Mouse (Mus musculus) kidney, adult 2 months (tissue): ENCODE results near the gene Cx3cr1. TPM values are rescaled to one million over a fixed set of nuclear protein-coding genes. Genes with fewer than 3 reads are reported as not detected.

Experiments used
- DNase-seq: peaks from one replicate; pipeline ENCODE4 v3.0.0; 2021
- H3K27ac ChIP-seq: fragments of 200-500 bp; 2 replicates; pipeline ENCODE4 v1.5.1; 2012; ENCODE audit warnings: low read depth, low read length, control low read depth, inconsistent platforms; ENCODE audit not compliant: insufficient read depth
- H3K27me3 ChIP-seq: fragments of 200-500 bp; replicated peaks from 2 replicates; pipeline ENCODE4 v1.6.1; 2012; ENCODE audit warnings: mild to moderate bottlenecking, moderate library complexity, low read length, inconsistent platforms; ENCODE audit not compliant: control insufficient read depth, insufficient read depth
- H3K36me3 ChIP-seq: fragments of 200-500 bp; 2 replicates; pipeline ENCODE4 v1.6.1; 2012; ENCODE audit warnings: mild to moderate bottlenecking, moderate library complexity, low read length, inconsistent platforms; ENCODE audit not compliant: control insufficient read depth, insufficient read depth
- H3K4me1 ChIP-seq: fragments of 200-500 bp; 2 replicates; pipeline ENCODE4 v1.6.1; 2011; ENCODE audit warnings: low read length; ENCODE audit not compliant: control insufficient read depth, insufficient read depth
- H3K4me3 ChIP-seq: fragments of 200-500 bp; 2 replicates; pipeline ENCODE4 v1.5.1; 2011; ENCODE audit warnings: mild to moderate bottlenecking, low read depth, low read length, control low read depth; ENCODE audit not compliant: insufficient read depth
- CTCF ChIP-seq: fragments of 200-500 bp; conservative IDR thresholded peaks from 2 replicates; pipeline ENCODE4 v1.5.1; 2011; ENCODE audit warnings: low read depth, mild to moderate bottlenecking, control low read depth, low read length, moderate library complexity, mixed read lengths; ENCODE audit not compliant: insufficient read depth, insufficient read length
- POLR2A ChIP-seq: fragments of 200-500 bp; IDR thresholded peaks from one replicate; pipeline ENCODE4 v1.6.1; 2011; ENCODE audit warnings: low read depth, low read length, control low read depth
- WGBS: fragments of 180-500 bp; shearing (Covaris S2); methylation state at CpG from one replicate; pipeline ENCODE4 v1.1.7; 2018; 5-methylcytosine and 5-hydroxymethylcytosine counted together
- polyA plus RNA-seq: library from polyadenylated mRNA; depleted of rRNA; stranded (reverse); fragments of >200 nt; gene quantifications from 2 replicates; pipeline ENCODE4 v1.2.3, GENCODE M21; 2012

The Cx3cr1 gene
- polyA plus RNA-seq, 1 experiment, result 6.1 TPM

- Histone ChIP-seq H3K27ac (no peak overlapping the region), H3K4me1 (no peaks in the 10 kb centered on the region), H3K36me3 (no peaks in the 10 kb centered on the region), H3K4me3 (no peak overlapping the region), H3K27me3 (no peaks in the 10 kb centered on the region)
- TF ChIP-seq POLR2A, result no peak
- no peak for TF ChIP-seq CTCF
- DNase-seq, result no peak
- 84% methylated on average over 13 of the region's 13 CpGs for WGBS
Observed at GRCm38 (mm10) chr9:120093701-120094100, 24.0 kb upstream of the Cx3cr1 start.

DNA sequence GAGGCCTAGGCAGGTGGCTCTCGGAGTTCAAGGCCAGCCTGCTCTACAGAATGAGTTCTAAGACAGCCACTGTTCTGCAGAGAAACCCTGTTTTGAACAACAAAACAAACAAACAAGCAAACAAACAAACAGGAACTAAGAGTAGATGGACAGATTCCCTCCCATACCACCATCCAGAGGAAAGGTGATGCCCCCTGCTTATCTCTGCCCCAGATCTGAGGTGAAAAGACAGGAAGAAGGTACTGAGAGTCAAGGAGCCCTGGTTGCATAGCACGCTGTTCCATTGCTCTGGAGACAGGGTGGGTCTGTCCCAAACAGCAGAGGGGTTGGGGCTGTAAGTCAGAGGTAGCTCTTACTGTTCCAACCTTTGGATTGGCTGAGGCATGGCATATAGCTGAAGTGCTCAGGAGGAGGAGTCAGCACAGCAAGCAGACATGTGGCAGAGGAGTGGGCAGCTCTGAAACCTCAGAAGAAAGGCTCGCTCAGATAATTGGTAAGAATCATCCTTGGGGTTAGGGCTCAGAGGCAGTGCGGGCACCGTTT, 22.1 kb upstream of the Cx3cr1 start, which contains the start of gene Ccr8:
Gene Ccr8, plus strand, starts transcription at position 419 of the 543 bp plus-strand sequence.
- no peak for DNase-seq
- Histone ChIP-seq H3K4me3 (no peak within 1 kb of the TSS), H3K36me3 (no peaks in the 10 kb centered on the region), H3K27ac (no peak within 1 kb of the TSS), H3K4me1 (no peaks in the 10 kb centered on the region), H3K27me3 (no peaks in the 10 kb centered on the region)
- 75% methylated on average over 5 of the region's 5 CpGs for WGBS
- TF ChIP-seq POLR2A (no peak), CTCF (no peak)

GRCm38 (mm10) chr9:120091086-120091485, 21.4 kb upstream of the Cx3cr1 start:
- Histone ChIP-seq H3K4me3 (no peak overlapping the region), H3K27ac (no peak overlapping the region), H3K27me3 (no peaks in the 10 kb centered on the region), H3K4me1 (no peaks in the 10 kb centered on the region), H3K36me3 (no peaks in the 10 kb centered on the region)
- no peak for DNase-seq
- WGBS, result 82% methylated on average over 10 of the region's 10 CpGs
- TF ChIP-seq CTCF, result no peak
- no peak for TF ChIP-seq POLR2A

DNA sequence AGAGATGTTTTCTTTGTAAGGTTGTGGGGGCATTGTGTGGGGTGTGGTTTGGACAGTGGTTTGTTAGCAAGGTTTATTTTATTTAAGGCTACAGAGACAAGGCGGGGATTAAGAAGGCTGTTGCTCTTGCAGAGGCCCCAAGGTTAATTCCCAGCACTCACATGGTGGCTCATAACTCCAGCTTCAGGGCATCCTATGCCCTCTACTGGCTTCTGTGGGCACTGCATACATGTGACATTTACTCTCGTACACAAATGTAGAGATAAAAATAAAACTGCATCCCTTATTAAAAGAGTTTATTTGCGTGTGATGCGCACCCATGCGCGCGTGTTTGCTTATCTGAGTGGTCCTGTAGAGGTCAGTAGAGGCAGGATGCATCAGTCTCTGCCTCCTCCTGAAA, 19.4 kb upstream of the Cx3cr1 start:
- TF ChIP-seq CTCF (no peak), POLR2A (no peak)
- WGBS, result 87% methylated on average over 7 of the region's 7 CpGs
- no peak for DNase-seq

DNA sequence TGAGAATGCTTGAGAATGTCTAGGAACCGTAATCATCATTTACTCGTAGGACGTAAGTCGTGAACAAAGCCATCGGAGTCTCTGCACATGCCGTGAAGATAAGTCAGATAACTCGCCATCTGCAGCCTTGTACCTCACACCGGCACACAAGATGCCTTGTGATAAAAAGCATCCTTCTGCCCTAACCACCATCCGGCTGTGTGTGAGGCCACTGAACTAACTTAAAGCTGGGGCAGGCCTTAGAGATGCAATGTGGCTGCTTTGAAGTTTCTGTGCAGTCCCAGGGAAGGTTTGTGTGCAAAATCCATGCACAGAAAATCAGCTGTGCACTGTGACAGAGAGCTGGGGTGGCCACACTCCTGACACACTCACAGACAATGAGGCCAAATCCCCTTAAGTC, 14.7 kb upstream of the Cx3cr1 start:
- Histone ChIP-seq H3K36me3 (no peaks in the 10 kb centered on the region), H3K4me3 (no peak overlapping the region), H3K27me3 (no peaks in the 10 kb centered on the region), H3K27ac (no peak overlapping the region), H3K4me1 (no peaks in the 10 kb centered on the region)
- WGBS, result 91% methylated on average over 9 of the region's 9 CpGs
- TF ChIP-seq POLR2A (no peak), CTCF (no peak)
- no peak for DNase-seq

More for the DNA sequence above, 19.4 kb upstream of the Cx3cr1 start:
- Histone ChIP-seq H3K4me3 (no peak overlapping the region), H3K4me1 (no peaks in the 10 kb centered on the region), H3K27me3 (no peaks in the 10 kb centered on the region), H3K27ac (no peak overlapping the region), H3K36me3 (no peaks in the 10 kb centered on the region)

DNA sequence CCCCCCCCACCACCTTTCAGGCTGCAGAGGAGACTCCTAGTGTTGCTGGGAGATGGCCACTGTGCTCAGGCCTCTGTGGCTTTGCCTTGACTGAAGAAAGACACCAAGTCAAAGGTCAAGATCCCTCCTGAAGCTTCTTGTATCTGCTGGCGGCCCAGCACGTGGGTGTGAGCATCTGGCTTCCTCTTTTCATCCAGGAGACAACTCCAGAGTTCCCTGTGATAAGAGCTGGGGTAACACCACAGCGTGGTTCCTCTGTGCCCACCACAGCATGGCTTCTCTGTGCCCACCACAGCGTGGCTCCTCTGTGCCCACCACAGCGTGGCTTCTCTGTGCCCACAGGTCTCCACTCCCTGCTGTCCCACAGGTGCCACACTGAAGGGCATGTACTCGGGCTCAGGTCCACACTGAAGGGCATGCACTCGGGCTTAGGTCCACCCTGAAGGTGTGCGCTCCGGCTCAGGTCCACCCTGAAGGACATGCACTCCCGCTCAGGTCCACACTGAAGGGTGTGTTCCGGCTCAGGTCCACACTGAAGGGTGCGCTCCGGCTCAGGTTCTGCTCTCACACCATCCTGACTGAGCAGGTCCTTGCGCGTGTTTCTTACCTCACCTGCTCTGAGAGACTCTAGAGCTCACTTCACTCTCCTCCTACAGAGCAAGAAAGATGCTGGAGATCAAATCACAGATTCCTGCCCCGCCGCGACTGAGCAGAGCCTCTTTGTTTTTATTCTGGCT, 13.6 kb upstream of the Cx3cr1 start:
- Histone ChIP-seq H3K4me3 (no peak overlapping the region), H3K36me3 (no peaks in the 10 kb centered on the region), H3K4me1 (no peaks in the 10 kb centered on the region), H3K27ac (no peak overlapping the region), H3K27me3 (no peaks in the 10 kb centered on the region)
- no peak for DNase-seq
- TF ChIP-seq POLR2A, result no peak
- TF ChIP-seq CTCF, result no peak
- WGBS, result 77% methylated on average over 18 of the region's 18 CpGs

GRCm38 (mm10) chr9:120082691-120083090, 13.0 kb upstream of the Cx3cr1 start:
- H3K27ac ChIP-seq, result no peak overlapping the region
- no peak for DNase-seq
- H3K36me3 ChIP-seq, result no peaks in the 10 kb centered on the region
- WGBS, result 80% methylated on average over 4 of the region's 4 CpGs
- H3K4me3 ChIP-seq, result no peak overlapping the region
- H3K4me1 ChIP-seq, result no peaks in the 10 kb centered on the region
- no peak for TF ChIP-seq POLR2A
- H3K27me3 ChIP-seq, result no peaks in the 10 kb centered on the region
